Mouse (Mus musculus) neutrophil, adult 5-6 weeks (primary cell): ENCODE results near the gene Olfr1465. TPM values are rescaled to one million over a fixed set of nuclear protein-coding genes. Genes with fewer than 3 reads are reported as not detected.

ENCODE experiments used
- ATAC-seq: fragments of 151-379, 151-347 bp; 2 replicates; pipeline ENCODE4 v1.8.0; 2017; ENCODE audit warnings: mild to moderate bottlenecking, moderate TSS enrichment; ENCODE audit not compliant: insufficient number of reproducible peaks, poor library complexity, low FRiP score, severe bottlenecking; ENCODE audit errors: extremely low read depth
- total RNA-seq: library from RNA; stranded (forward); fragments of 200-1000 nt; gene quantifications from 2 replicates; pipeline ENCODE4 v1.2.3, GENCODE M21; 2017

The Olfr1465 gene
- total RNA-seq: not detected in 2 replicates

GRCm38 (mm10) chr19:13315441-13315840, at the start of gene Olfr1465:
TSS of gene Olfr1465 (minus strand) at chr19:13315541.
- ATAC-seq: no peak

DNA sequence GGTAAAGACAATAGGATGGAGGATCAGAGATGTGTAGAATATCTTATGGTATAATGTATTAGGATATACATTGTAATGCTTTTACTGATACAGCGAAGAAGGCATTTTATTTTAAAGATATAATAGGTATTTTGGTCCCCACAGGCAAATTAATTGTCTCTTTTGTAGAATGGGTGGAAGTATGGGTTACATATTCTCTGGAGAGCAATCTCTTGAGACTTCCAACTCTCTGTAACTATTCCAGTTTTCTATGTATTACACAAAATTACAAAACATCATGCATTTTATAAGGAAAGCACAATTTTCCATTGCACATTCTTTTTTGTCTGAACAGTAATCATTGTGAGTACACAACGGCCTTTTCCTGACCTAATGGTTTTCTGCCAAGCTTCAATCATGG, 46.6 kb upstream of the Olfr1465 start, which contains the start of gene Olfr1467:
Olfr1467 (plus strand) TSS at position 301 of the 400 bp plus-strand sequence.
- ATAC-seq: no peak

- ATAC-seq: no peak
Observed at GRCm38 (mm10) chr19:13338562-13338961, 23.2 kb upstream of the Olfr1465 start, which contains the start of gene Olfr1466. TSS of gene Olfr1466 (plus strand) at chr19:13338862.

Other genes starting within 250 kb of the Olfr1465 start
- gene Olfr1457, start 217.7 kb downstream of the Olfr1465 start, total RNA-seq: not detected in 2 replicates
- not detected in 2 replicates for gene Olfr1458, start 208.8 kb downstream of the Olfr1465 start, total RNA-seq
- gene Olfr1459, start 166.0 kb downstream of the Olfr1465 start, total RNA-seq: 0.12 TPM in 1 of 2 replicates, not detected in the other
- not detected in 2 replicates for gene Olfr1461, start 152.5 kb downstream of the Olfr1465 start, total RNA-seq
- gene Olfr1462, start 129.8 kb downstream of the Olfr1465 start, total RNA-seq: not detected in 2 replicates
- not detected in 2 replicates for gene Olfr1463, start 84.2 kb downstream of the Olfr1465 start, total RNA-seq
- not detected in 2 replicates for gene Olfr1466, start 23.3 kb upstream of the Olfr1465 start, total RNA-seq
- gene Olfr1467, start 46.7 kb upstream of the Olfr1465 start, total RNA-seq: 0.49 TPM in 1 of 2 replicates, not detected in the other
- not detected in 2 replicates for gene Olfr1469, start 92.3 kb upstream of the Olfr1465 start, total RNA-seq
- 0.12 TPM in 1 of 2 replicates, not detected in the other for gene Olfr1471, start 127.9 kb upstream of the Olfr1465 start, total RNA-seq
- gene Olfr1472, start 140.5 kb upstream of the Olfr1465 start, total RNA-seq: not detected in 2 replicates
- not detected in 2 replicates for gene Olfr1474, start 154.0 kb upstream of the Olfr1465 start, total RNA-seq
- gene Olfr1475, start 164.7 kb upstream of the Olfr1465 start, total RNA-seq: not detected in 2 replicates
- gene Olfr1477, start 185.0 kb upstream of the Olfr1465 start, total RNA-seq: not detected in 2 replicates
- gene Olfr1480, start 212.4 kb upstream of the Olfr1465 start, total RNA-seq: 1.2 TPM in 1 of 2 replicates, not detected in the other